Mouse (Mus musculus) testis, adult 2 months (tissue): ENCODE measurements around the gene Smpdl3a.

Source experiments
- CTCF ChIP-seq: fragments of 200-500 bp; IDR thresholded peaks from 2 replicates; pipeline ENCODE4 v1.5.1; 2012; ENCODE audit warnings: low read depth, mild to moderate bottlenecking, inconsistent platforms, low read length, moderate library complexity; ENCODE audit not compliant: control insufficient read depth, insufficient read depth, insufficient replicate concordance
- POLR2A ChIP-seq: fragments of 200-500 bp; IDR thresholded peaks from 2 replicates; pipeline ENCODE4 v1.6.1; 2012; ENCODE audit warnings: low read depth, mild to moderate bottlenecking, inconsistent platforms, low read length, moderate library complexity; ENCODE audit not compliant: control insufficient read depth

GRCm38 (mm10) chr10:57799486-57799885 is 5.4 kb downstream of the Smpdl3a start:
- no peak for TF ChIP-seq POLR2A
- no peak for TF ChIP-seq CTCF
